ENCODE assay signal across 16 mouse cellular contexts in the genomic region with DNA sequence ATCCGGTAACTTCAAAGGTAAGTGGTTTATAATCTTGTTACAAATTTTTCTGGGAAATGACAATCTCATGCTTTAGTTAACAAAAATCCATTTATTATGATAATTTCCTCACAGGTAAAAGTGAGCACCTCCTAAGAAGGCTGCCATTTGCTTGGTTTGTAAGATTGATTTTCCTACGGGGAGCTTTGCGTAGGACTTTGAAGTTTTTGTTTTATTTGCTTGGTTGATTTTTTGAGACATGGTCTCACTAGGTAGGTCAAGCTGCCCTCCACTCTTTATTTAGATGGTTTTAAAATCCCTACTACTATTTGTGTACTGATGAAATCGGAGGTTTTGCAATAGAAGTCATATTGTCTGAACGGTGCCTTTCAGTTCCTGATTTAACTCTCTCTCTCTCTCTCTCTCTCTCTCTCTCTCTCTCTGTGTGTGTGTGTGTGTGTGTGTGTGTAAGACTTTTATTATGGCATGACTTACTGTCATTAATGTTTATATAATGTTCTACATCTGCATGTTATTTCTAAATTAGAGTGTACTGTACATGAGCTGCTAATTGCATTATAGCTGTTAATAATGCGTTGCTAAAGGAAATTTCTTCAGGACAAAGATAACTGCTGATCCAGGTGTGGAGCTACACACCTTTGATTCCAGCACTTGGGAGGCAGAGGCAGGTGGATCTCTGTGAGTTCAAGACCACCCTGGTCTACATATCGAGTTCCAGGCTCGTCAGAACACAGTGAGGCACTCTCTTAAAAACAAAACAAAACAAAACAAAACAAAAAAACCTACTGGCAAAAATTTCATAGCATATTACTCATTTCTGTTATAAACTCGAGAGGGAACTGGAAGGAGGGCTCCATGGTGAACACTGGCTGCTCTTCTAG. TPM values are rescaled to one million over a fixed set of nuclear protein-coding genes. Genes with fewer than 3 reads are reported as not detected.
DNase-seq lines count a peak whose midpoint lies in the region; ATAC-seq lines count a peak whose summit lies in the region.
"Had no signal": no experiment of that assay in that cellular context is flagged by ENCODE, and none has a peak within 500 bp of the region (broad histone marks: within the 10 kb centered on the region; RNA-seq: fewer than 3 reads in every experiment).

No protein-coding gene starts in this region.

- WGBS in heart, embryonic 13.5 days = 80% methylated on average over 9 of the region's 9 CpGs
- WGBS in heart, embryonic 10.5 days = 88% methylated on average over 9 of the region's 9 CpGs
- WGBS in liver, embryonic 16.5 days (ENCODE audit: insufficient replicate concordance) = 23% methylated on average over 9 of the region's 9 CpGs

- ATAC-seq in heart, embryonic 13.5 days (ENCODE audit: extremely low read depth, insufficient number of reproducible peaks, low FRiP score, low TSS enrichment) = no peak
- ATAC-seq in erythroblast, adult 5-6 weeks (replicated peaks; ENCODE audit: low FRiP score, poor library complexity, severe bottlenecking) = peak; percentile 51
- peak; percentile 40 for ATAC-seq in liver, embryonic 16.5 days (ENCODE audit: low read depth)
- ATAC-seq: hindbrain, embryonic 16.5 days; Patski had no signal

- no peak for DNase-seq in heart, embryonic 10.5 days (ENCODE audit: low spot score)
- DNase-seq in B cell, adult 2 months = peak; percentile 47 to 51
- no peak for DNase-seq in gastrocnemius, postnatal 14 days
- no peak for DNase-seq in layer of hippocampus, postnatal 36 days
- no peak for DNase-seq in Muller cell, postnatal 12 days (ENCODE audit: inconsistent ontology term)
- DNase-seq: adrenal gland, adult 2 months; embryo, embryonic 11 days; kidney, postnatal 25 days had no signal

- peak overlapping the region; percentile 5; the same call in 1 of the 2 replicates for H3K4me2 ChIP-seq in heart, embryonic 13.5 days
- H3K4me2 ChIP-seq in liver, embryonic 16.5 days (ENCODE audit: low read depth, low read length) = peak overlapping the region; percentile 62
- H3K4me2 ChIP-seq: heart, embryonic 15.5 days; lung, embryonic 14.5 days had no signal

- no peak overlapping the region for H3K27ac ChIP-seq in heart, embryonic 13.5 days (replicated peaks)
- H3K27ac ChIP-seq in heart, embryonic 10.5 days = no peak overlapping the region
- peak overlapping the region; percentile 95 for H3K27ac ChIP-seq in liver, embryonic 16.5 days (ENCODE audit: low read length)
- H3K27ac ChIP-seq: heart, embryonic 15.5 days had no signal

- H3K9me3 ChIP-seq in heart, embryonic 13.5 days = no peaks in the 10 kb centered on the region
- H3K9me3 ChIP-seq in heart, embryonic 10.5 days = no peaks in the 10 kb centered on the region
- 0 out of 2 replicates have a peak, but pooled peaks cover 2% of the 10 kb centered on the region for H3K9me3 ChIP-seq in liver, embryonic 16.5 days (replicated peaks; ENCODE audit: control insufficient read depth, low read length)
- H3K9me3 ChIP-seq: heart, embryonic 15.5 days had no signal

- no peak overlapping the region for H3K9ac ChIP-seq in heart, embryonic 13.5 days
- peak overlapping the region; percentile 73 for H3K9ac ChIP-seq in liver, embryonic 16.5 days (ENCODE audit: low read depth, low read length)
- H3K9ac ChIP-seq: heart, embryonic 15.5 days; lung, embryonic 14.5 days had no signal

- H3K27me3 ChIP-seq in heart, embryonic 13.5 days (replicated peaks) = no peaks in the 10 kb centered on the region
- no peaks in the 10 kb centered on the region for H3K27me3 ChIP-seq in heart, embryonic 10.5 days (ENCODE audit: insufficient read depth, poor library complexity, severe bottlenecking)
- no peaks in the 10 kb centered on the region for H3K27me3 ChIP-seq in liver, embryonic 16.5 days (ENCODE audit: control insufficient read depth, insufficient read depth, low read depth, low read length)
- H3K27me3 ChIP-seq: heart, embryonic 15.5 days had no signal

- no peaks in the 10 kb centered on the region for H3K4me1 ChIP-seq in heart, embryonic 13.5 days
- H3K4me1 ChIP-seq in heart, embryonic 10.5 days = no peaks in the 10 kb centered on the region
- H3K4me1 ChIP-seq in liver, embryonic 16.5 days (ENCODE audit: control insufficient read depth, low read depth, low read length) = peaks cover 10% of the 10 kb centered on the region
- H3K4me1 ChIP-seq: heart, embryonic 15.5 days had no signal

- H3K36me3 ChIP-seq in heart, embryonic 13.5 days = no peaks in the 10 kb centered on the region
- H3K36me3 ChIP-seq in heart, embryonic 10.5 days = no peaks in the 10 kb centered on the region
- H3K36me3 ChIP-seq in liver, embryonic 16.5 days (ENCODE audit: control insufficient read depth, insufficient read depth) = peaks cover 5% of the 10 kb centered on the region; the same call in 1 of the 2 replicates
- H3K36me3 ChIP-seq: heart, embryonic 15.5 days had no signal

- intact Hi-C loops in gastrocnemius, postnatal 14 days (cut with DNase I; ENCODE audit: low total_unique reads) = no loop called here

- H3K4me3 ChIP-seq in heart, embryonic 13.5 days = peak overlapping the region; percentile 13; the same call in 1 of the 2 replicates
- no peak overlapping the region for H3K4me3 ChIP-seq in heart, embryonic 10.5 days
- peak overlapping the region; percentile 71 for H3K4me3 ChIP-seq in liver, embryonic 16.5 days (ENCODE audit: low read depth, low read length)
- H3K4me3 ChIP-seq: heart, embryonic 15.5 days had no signal

RNA-seq across cellular contexts. Expression of a gene that starts 0.7 kb away (rescaled TPM):
- 0.55 and 0.60 TPM in 2 replicates for polyA plus RNA-seq in heart, embryonic 13.5 days (2015; fragmentation: Nextera tagmentation; extraction: Ambion mirVana)
- polyA plus RNA-seq in heart, embryonic 10.5 days (2016; fragmentation: Nextera tagmentation; extraction: Ambion mirVana) = 0.07 and 0.21 TPM in 2 replicates
- 1,800 and 1,836 TPM in 2 replicates for total RNA-seq in erythroblast, adult 5-6 weeks (2015; ENCODE audit: low replicate concordance)
- total RNA-seq in erythroblast, adult 5-6 weeks (2017; ENCODE audit: low replicate concordance) = 1,272 and 1,472 TPM in 2 replicates
- 29.5 and 33.8 TPM in 2 replicates for polyA plus RNA-seq in liver, embryonic 16.5 days (2015; fragmentation: Nextera tagmentation; extraction: Ambion mirVana)
- under 1 TPM; 0.39 to 0.40 TPM for total RNA-seq in gastrocnemius, postnatal 14 days (2021)
- not detected for total RNA-seq in layer of hippocampus, postnatal 36 days (2021)
- total RNA-seq: gastrocnemius, adult 8-10 months had no signal
- polyA plus RNA-seq: hindbrain, embryonic 16.5 days; Patski had no signal

RNA-seq across cellular contexts. Expression of a gene that starts 39.7 kb away (rescaled TPM):
- polyA plus RNA-seq in heart, embryonic 13.5 days (2015; fragmentation: Nextera tagmentation; extraction: Ambion mirVana) = not detected in 2 replicates
- polyA plus RNA-seq in heart, embryonic 10.5 days (2016; fragmentation: Nextera tagmentation; extraction: Ambion mirVana) = not detected in 2 replicates
- not detected in 2 replicates for total RNA-seq in erythroblast, adult 5-6 weeks (2015; ENCODE audit: low replicate concordance)
- not detected in 2 replicates for total RNA-seq in erythroblast, adult 5-6 weeks (2017; ENCODE audit: low replicate concordance)
- not detected in 2 replicates for polyA plus RNA-seq in liver, embryonic 16.5 days (2015; fragmentation: Nextera tagmentation; extraction: Ambion mirVana)
- total RNA-seq in gastrocnemius, postnatal 14 days (2021) = not detected
- total RNA-seq in layer of hippocampus, postnatal 36 days (2021) = under 1 TPM; 0.62 to 0.86 TPM
- total RNA-seq: adrenal gland, adult 2 months; gastrocnemius, adult 8-10 months had no signal
- polyA plus RNA-seq: adrenal gland, adult 2 months; heart, embryonic 15.5 days; hindbrain, embryonic 16.5 days; lung, embryonic 14.5 days; Patski had no signal

RNA-seq across cellular contexts. Expression of a gene that starts 49.7 kb away (rescaled TPM):
- polyA plus RNA-seq in heart, embryonic 13.5 days (2015; fragmentation: Nextera tagmentation; extraction: Ambion mirVana) = 1.3 and 1.9 TPM in 2 replicates
- polyA plus RNA-seq in heart, embryonic 10.5 days (2016; fragmentation: Nextera tagmentation; extraction: Ambion mirVana) = 0.58 and 0.79 TPM in 2 replicates
- 0.58 and 1.0 TPM in 2 replicates for total RNA-seq in erythroblast, adult 5-6 weeks (2015; ENCODE audit: low replicate concordance)
- total RNA-seq in erythroblast, adult 5-6 weeks (2017; ENCODE audit: low replicate concordance) = 2.6 and 7.2 TPM in 2 replicates
- 0.96 and 1.3 TPM in 2 replicates for polyA plus RNA-seq in liver, embryonic 16.5 days (2015; fragmentation: Nextera tagmentation; extraction: Ambion mirVana)
- total RNA-seq in gastrocnemius, postnatal 14 days (2021) = 1 to 10 TPM; 3.7 to 6.5 TPM
- total RNA-seq in layer of hippocampus, postnatal 36 days (2021) = 1 to 10 TPM; 2.5 to 2.7 TPM

Comparison
In these comparisons a context has a peak if more than half of its experiments do, and no peak if none do; other contexts are left out.
1. DNase-seq: peak in B cell, adult 2 months (2 of 2); none in heart, embryonic 10.5 days (single experiment), gastrocnemius, postnatal 14 days (single experiment), layer of hippocampus, postnatal 36 days (0 of 2) and Muller cell, postnatal 12 days (single experiment).
2. RNA of a gene that starts 0.7 kb away (total RNA-seq): 1,272 to 1,836 TPM in erythroblast, adult 5-6 weeks; 0.39 to 0.40 TPM in gastrocnemius, postnatal 14 days and not detected in layer of hippocampus, postnatal 36 days; every median in the first group is over 100 times any median in the second.